Mouse (Mus musculus) left cerebral cortex, postnatal 10 days (tissue): ENCODE measurements around the gene Man1a. TPM values are rescaled to one million over a fixed set of nuclear protein-coding genes. Genes with fewer than 3 reads are reported as not detected.

Experiments
- DNase-seq, 2 experiments: peaks; one replicate each; pipeline ENCODE4 v3.0.0; 2021 to 2022; ENCODE audit warnings: low spot score in 2 of 2, mixed read lengths in 1 of 2; ENCODE audit errors: extremely low spot score in 1 of 2
- intact Hi-C: fragments of 180-260 bp; cut with DNase I; formaldehyde crosslinking; loops from one replicate; pipeline ENCODE4 v1.15.1; 2025
- total RNA-seq, 2 experiments: library from RNA; stranded (reverse); gene quantifications; 2 replicates each; pipeline ENCODE4 v1.2.3; 2021

The Man1a gene
- 10 to 100 TPM; 21.7 to 23.8 TPM for total RNA-seq

DNA sequence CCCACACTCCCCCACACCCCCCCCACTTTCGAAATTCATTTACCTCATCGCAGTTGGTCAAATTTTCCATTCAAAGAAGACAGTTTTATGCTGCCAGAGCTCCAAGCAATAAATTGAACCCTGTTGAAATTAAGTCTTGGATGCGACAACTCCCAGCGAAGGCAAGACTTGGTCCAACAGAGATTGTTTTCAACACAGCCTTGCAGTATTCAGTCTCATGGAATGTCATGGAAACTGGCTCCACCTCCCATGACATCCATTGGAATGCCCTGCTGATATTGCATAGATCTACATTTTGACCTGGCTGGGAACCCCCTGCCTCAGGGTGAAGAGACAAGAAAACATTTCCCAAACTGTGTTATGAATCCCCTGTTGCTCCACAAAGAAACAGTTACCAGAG, at the start of gene Man1a:
Gene Man1a, minus strand, starts transcription at position 190 of the 400 bp plus-strand sequence.
- no peak for DNase-seq

DNA sequence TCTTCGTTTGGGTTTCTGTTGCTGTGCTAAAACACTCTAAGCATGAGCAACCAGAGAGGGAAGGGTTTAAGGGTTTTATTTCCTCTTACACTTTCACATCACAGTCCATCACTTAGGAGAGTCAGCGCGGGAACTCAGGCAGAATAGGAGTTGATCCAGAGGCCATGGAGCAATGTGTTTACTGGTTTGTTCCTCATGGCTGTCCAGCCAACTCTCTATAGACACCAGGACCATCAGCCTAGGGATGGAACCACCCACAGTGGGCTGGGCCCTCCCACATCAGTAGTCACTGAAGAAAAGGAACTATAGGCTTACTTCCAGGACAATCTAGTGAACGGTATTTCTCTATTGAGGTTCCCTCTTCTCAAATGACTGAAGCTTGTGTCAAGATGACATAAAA, 45.4 kb upstream of the Man1a start:
- DNase-seq: no peak
- intact Hi-C loops: no loop called here

More for the DNA sequence above, at the start of gene Man1a:
- intact Hi-C loops: loop anchor here (10.0 kb wide), 2 partner anchors 212 to 478 kb away; no protein-coding TSS in a partner anchor

DNA sequence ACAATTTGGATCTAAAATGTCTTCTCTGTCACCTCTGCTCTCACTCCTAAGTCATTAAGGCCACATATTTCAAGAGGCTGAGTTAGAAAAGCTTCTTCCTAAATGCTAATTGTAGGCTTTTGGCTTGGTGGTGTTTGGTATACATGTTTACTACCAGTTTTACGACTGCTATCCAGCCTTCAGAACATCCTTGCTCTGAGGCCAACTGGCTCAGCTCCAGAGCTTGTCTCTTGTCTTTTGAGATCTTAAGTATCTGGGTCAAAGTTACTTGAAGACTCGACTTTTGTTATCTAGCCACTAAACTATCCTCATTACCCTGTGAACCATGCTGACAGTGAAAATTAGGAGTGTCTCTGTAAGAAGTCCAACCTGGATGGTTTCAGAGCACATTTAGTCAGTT, 44.0 kb upstream of the Man1a start:
- intact Hi-C loops: no loop called here
- no peak for DNase-seq

DNA sequence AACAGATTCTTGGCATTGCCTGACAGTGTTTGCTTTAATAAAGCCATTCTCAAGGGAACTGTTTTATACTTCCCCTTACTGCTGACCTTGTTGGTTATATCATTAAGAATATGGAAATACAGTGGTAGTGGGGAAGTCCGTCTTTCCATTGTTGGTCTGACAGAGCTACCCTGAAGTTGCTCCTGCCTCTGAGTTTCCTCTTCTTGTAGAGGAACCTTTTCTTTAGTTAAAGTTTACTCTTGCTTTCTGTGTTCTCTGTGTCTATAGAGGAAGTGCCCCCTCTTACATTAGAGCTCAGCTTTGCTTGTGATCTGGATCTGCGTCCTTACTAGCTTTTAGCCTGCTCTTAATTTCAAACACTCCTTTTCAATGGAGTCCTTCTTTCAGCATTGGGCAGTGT, 42.9 kb upstream of the Man1a start:
- intact Hi-C loops: no loop called here
- DNase-seq: no peak

DNA sequence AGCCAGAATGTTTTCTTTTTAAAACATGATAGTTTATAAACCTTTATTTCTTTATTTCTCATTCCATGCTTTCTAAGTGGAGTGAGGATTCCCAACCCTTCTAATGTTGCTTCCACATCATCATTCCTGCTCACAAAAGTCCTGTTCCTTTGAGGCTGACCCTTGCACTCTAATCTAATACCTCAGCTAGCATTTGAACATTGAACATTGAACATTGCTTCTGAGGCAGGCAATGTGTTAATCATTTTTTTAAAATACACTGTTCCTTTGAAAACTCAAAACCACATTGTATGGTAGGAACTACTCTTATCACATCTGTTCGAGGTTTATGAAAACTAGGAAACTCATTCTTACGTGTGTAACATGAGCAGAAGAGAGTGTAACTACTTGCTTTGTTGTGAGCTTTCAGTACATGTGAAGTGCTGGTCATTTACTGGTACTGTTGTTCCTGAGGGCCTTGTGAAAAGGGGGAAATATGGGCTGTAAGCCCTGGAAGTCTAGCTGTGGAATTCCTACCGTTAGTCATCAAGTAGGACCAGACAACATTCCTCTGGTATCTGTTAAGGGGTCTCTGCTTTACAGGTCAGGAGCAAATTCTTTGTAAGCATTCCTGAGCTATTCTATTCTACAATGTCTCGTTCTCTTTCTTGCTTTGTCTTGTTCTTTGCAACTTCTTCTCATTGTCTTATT, 42.0 kb upstream of the Man1a start:
- no peak for DNase-seq
- intact Hi-C loops: no loop called here

DNA sequence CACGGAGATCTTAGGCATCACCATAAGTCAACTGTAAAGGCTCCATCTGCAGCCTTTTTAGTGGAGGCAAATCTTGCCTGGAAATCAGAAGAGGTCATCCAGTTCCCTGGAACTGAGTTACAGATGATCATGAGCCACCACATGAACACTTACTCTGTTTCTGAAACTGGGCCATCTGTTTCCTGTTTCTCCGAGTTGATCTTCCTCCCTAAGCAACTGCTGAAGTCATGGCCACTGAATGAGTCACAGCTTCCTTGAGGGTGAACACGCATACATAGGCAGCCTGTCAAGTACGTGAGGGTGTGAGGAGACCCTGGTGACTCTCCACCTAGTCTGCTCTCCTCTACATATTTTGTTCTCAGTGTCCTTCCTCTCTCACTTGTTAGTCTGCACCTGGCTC, 41.4 kb upstream of the Man1a start:
- peak; percentile 31 to 36 for DNase-seq
- intact Hi-C loops: no loop called here

DNA sequence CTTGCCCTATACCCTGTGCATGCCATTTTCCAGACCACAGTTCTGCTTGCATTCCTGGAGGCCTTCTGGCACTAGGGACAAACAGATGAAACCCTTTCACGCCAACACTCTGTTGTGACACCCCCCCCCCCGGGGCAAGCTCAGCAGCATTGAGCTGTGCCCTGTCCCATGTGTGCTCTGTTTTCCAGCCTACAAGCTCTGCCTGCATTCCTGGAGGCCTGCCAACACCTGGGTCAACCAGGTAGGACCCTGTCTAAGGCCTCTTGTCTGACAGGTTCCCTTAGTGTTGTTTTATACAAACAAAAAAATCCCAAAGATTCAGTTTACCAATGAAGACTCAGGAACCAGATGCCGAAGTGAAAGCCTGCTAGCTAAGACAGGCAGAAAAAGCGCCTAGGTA, 27.3 kb upstream of the Man1a start:
- DNase-seq: peak in 1 of 2 experiments; percentile 31
- intact Hi-C loops: no loop called here

DNA sequence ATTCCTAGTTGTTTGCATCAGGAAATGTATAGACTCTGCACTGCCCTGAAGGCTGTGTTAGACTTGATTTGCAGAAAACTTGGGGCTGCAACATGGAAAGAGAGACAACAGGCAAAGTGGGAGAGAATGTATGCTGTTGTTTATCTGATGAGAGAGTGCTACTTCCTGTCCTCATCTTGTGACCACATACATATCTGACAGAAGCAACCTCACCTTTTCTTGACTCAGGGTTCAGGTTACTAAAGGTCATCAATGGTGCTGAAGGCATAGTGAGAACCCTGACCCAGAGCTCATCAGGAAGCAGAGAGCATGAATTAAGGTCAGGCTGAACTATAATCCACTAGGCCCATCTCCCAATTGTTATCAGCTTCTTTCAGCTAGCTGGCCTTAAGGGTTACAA, 15.7 kb upstream of the Man1a start:
- intact Hi-C loops: no loop called here
- DNase-seq: no peak

DNA sequence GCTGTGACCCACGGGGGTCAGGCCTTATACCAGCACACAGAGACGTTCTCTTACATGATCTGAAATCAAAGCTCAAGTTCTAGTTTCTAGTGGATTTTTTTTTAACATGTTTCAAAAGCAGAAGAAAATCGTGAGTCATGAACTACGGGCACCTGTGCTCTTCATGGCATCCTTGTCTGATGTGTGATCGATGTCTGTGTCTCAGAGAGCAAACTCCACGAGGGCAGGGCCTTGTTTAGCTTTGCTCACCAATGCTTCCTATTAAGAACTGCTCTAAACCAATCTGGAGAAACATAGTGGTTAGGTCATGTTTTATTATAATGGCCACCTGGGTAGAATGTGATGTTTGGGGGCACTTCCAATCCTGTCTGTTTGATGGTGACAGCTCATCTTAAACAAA, 13.5 kb upstream of the Man1a start:
- no peak for DNase-seq

DNA sequence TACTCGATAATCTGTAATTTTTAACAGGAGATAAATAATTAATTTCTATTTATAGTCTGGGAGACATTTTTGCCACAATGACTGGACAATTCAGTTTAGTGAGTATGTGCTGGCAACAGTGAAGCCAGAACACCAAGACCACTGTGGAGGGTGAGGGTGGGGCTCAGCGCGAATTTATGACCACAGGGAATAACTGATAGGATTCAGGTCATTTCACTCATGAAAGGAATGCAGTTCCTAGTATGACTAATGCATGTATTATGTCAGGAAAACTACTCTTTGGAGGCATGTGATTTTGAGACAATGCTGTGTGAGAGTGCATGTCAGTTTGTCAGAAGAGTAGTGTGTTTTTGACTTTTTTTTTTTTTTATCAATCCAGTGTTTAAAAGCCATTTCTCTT, 10.9 kb upstream of the Man1a start:
- intact Hi-C loops: no loop called here

More for the DNA sequence above, 13.5 kb upstream of the Man1a start:
- intact Hi-C loops: no loop called here

DNA sequence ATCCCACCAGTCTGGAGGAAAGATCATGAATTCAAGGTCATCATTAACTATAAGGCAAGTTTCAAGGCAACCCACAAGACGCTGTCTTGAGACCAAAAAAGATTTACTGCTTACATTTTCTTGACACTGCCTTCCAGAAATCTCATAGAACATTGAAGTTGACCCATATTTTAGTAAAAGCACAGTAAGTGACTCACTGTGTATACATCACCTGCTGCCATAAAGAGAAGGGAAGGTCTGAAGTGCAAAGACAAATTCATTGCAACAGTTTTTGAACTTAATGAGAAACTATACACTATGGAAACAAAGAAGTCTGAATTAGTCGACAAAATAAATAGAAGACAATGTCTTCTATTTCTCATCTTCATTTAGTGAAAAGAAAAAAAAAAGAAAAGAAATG, 8.7 kb upstream of the Man1a start:
- intact Hi-C loops: no loop called here

More for the DNA sequence above, 10.9 kb upstream of the Man1a start:
- no peak for DNase-seq

DNA sequence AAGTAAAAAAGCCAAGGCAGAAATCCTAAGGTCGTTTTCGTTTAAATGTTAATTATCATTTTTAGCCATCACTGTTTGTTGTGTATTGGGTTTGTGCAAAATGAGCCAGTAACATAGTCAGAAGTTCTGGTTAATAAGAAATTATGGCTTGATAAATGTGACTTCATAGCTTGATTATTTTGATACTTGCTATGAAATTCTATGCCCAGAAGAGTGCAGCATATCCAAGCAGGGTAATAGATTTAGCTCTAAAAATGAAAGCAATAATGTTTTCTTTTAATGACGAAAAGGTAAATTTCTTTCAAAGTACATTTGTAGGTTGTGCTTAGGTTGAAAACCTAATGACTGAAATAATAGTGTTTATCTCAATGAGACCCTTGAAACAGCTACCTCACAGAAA, 596 bp upstream of the Man1a start:
- no peak for DNase-seq
- intact Hi-C loops: loop anchor here (10.0 kb wide), 2 partner anchors 212 to 478 kb away; no protein-coding TSS in a partner anchor

More for the DNA sequence above, 8.7 kb upstream of the Man1a start:
- no peak for DNase-seq

DNA sequence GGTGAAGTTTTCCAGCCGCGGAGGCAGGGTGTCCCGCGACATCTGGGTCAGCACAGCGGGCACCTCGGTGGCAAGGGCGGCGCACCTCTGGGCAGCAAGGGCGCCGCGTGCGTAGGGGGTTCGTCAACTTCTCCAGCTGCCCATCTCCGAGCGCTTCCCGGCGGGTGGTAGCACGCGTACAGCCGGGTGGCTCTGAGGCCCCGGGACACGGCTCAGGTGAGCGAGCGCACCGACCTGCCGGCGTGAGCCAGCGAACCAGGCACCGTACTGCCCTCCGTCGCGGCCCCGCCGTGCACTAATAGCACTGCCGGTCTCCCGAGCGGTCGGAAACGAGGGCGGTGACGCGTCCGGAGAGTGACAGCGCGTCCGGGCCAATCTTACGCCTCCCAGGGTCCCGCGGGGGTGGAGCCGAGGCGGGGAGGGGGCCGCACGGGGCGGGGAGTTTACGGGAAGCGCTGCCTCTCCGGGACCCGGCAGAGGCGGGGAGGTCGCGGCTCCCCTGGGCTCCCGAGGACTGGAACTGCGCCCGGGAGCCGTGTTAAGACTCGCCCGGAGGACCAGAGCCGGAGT, 883 bp downstream of the Man1a start:
- DNase-seq: peak; percentile 84 to 93
- intact Hi-C loops: loop anchor here (10.0 kb wide), 2 partner anchors 211 to 479 kb away; no protein-coding TSS in a partner anchor

DNA sequence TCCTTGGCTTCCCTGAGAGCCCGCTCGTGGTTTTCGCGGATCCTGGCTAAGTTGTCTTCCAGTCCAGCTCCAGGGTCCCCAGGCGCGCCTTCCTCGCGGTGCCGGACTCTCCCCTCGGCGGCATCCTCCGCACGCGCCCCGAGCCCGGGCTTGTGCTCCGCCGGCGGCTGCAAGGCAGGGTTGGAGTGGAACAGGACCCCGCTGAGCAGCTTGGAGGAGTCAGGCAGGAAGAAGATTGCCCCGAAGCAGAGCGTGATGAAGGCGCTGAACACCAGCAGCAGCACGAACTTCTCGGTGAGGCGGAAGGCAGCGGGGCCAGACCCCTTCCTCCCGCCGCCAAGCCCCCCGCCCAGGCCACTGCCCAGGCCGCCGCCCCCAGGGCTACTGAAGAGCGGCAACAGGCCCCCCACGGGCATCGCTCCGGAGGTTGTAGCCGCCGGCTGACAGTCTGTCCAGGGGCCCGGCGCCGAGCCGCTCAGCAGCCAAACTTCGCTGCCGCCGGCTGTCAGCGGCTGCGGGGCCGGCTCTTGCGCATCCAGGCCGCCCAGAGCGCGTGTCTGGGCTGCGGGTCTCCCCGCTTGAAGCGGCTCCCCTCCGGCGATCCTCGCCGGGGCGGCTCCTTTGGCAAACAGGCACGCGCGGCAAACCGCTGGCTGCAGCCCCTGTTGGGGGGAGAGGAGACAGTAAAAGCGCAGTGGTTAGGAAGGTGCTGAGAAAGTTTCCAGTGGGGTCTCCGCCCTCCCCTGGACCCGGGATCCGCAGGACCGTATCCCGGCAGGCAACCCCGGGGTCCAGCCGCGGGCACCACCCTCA, 1.6 kb downstream of the Man1a start:
- DNase-seq: peak in 1 of 2 experiments; percentile 63
- intact Hi-C loops: loop anchor here (10.0 kb wide), 2 partner anchors 210 to 480 kb away; no protein-coding TSS in a partner anchor

DNA sequence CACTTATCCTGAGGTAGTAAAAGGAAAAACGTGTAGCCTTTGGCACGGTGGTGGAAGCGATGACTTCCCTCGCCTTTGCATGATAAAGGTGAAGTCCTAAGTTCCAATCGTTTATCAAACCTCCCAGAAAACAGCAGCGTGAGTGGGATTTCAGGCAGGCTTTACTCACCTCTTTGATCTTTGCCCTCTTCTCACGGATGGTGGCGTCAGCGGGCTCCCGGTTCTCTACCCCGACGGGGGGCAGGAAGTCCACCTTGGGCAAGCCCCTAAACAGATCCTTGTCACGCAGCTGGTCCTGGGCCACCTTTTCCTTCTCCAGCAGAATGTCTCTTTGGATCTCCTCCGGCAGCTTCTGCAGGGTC, 2.2 kb downstream of the Man1a start:
- no peak for DNase-seq
- intact Hi-C loops: loop anchor here (10.0 kb wide), 2 partner anchors 209 to 481 kb away; no protein-coding TSS in a partner anchor

DNA sequence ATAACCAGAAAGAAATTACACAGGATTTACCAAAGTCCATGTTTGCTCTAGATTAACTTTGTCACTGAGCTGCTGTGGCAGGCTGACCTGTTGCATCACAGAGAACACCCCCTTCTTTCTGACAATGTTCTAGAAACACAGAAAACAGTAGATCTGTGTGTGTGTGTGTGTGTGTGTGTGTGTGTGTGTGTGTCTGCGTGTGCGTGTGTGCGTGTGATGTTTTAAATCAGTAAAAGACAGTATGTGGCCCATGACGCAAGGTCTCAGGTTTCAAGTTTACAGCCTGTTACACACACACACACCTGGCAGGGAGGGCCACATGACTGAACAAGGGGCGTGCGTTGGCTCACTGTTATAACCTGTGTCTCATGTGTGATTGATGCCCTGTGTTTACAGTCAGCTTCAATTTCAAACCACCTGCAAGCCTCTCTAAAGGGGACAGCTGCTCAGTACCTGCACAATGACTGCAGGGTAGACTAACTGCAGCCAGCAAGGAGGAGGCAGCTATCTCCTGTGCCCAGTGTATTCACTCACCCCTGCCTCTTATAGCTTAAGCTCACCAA, 2.7 kb downstream of the Man1a start:
- DNase-seq: no peak
- intact Hi-C loops: loop anchor here (10.0 kb wide), 2 partner anchors 209 to 481 kb away; no protein-coding TSS in a partner anchor

DNA sequence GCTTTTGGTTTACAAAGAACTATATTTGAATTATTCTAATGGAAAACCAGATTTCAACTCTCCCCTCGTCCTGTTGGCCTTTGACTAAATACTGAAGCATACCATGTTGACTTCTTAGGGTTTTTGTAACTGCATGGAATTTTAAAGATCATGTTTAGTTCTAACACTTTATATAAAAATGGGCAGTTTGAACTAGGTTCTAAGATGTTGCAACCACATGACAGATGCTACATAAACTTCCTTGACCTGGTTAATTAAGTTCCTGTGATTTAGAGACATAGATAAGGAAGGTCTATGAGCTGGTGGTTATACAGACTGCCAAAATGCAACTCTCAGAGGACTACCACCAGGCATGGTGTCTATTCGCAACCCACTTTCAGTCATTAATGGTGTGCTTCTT, 4.1 kb downstream of the Man1a start:
- no peak for DNase-seq
- intact Hi-C loops: loop anchor here (10.0 kb wide), 2 partner anchors 208 to 482 kb away; no protein-coding TSS in a partner anchor

DNA sequence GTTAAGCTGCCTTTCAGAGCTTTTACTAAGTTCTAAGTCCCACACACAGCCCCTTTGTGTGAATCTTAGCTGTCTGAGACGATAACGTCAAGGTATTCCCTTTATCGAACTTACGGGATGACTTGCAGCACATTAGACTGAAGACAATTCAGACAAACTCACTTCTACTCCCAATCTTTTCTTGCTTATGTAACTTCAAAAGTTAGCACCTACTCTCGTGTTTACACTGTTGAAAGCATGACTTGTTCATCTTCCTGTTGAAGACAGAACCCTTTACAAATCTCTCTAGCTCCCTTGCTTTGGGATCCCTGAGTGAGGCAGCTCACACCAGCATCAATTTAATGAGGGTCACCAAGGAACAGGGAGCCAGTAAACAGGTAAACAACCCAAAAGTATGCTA, 5.9 kb downstream of the Man1a start:
- DNase-seq: no peak
- intact Hi-C loops: loop anchor here (10.0 kb wide), 2 partner anchors 206 to 484 kb away; no protein-coding TSS in a partner anchor

DNA sequence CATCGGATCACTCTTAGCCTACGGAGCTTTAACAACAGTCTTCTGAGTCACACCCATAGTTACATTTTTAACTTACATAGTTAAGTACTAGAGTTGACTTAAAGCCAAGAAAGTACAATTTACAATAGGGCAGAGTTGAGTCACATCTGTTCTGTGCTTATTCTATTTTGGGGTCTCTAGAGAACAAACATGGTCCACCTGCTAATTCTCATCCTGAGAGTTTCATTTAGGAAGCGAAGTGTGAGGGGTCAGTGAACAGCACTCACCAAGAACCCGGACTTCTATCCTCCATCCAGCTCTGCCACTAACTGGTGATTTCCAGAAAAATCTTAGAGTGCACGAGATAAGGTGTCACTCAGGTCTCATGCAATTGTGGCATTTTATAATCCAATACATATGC, 7.0 kb downstream of the Man1a start:
- DNase-seq: no peak
- intact Hi-C loops: no loop called here
